Mouse (Mus musculus): ENCODE results near the gene Tspo.

GRCm38 (mm10) chr15:83534960-83535889 lies 28.2 kb upstream of the Tspo start:
- TF ChIP-seq POLR2A (IDR thresholded peaks at IDR 0.05; ENCODE audit: low read depth, low read length) (no peak), CTCF (conservative IDR thresholded peaks at IDR 0.05; ENCODE audit: insufficient read depth, insufficient read length, low read depth, low read length) (no peak)

Measured in kidney, adult 2 months (tissue).